Mouse (Mus musculus): Measurements from ENCODE around the gene Krtap1-4.
"Not testable (repeated sequence)": the region's sequence is repeated elsewhere in the genome, so short reads cannot be mapped to it uniquely, and the experiment has no call there.

The Krtap1-4 gene

DNA sequence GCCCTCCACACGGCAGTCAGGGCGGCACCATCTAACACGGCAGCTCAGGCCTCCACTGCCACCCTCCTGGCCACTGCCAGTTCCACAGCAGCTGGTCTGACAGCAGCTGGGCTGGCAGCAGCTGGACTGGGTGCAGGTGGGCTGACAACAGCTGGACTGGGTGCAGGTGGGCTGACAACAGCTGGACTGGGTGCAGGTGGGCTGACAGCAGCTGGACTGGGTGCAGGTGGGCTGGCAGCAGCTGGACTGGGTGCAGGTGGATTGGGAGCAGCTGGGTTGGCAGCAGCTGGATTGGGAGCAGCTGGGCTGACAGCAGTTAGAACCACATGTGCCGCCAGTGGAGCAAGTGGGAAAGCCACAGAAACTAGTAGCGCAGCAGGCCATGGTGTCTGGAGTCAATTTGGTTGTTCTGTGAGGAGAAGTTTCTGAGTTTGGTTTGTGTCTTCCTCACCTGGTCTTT is at the start of gene Krtap1-4:
Gene Krtap1-4, minus strand, starts transcription at position 410 of the 460 bp plus-strand sequence.
- no peak for DNase-seq (ENCODE audit: low read depth in 2 of 2, low spot score in 2 of 2)

DNA sequence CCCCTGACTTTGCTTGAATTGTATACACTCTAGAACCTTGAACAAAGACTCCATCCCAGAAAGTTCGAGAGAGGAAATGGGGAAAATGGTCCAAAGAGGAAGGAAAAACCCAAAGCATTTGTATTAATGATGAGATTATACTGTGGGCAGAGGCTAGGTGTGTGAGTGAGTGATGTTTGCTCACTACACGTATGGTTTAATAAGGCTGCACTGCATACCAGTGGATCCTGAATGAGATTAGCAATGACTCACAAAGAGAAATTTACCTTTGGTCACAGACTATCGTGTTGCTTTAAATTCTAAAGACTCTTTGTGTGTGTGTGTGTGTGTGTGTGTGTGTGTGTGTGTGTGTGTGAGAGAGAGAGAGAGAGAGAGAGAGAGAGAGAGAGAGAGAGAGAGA is 47.4 kb upstream of the Krtap1-4 start:
- DNase-seq (ENCODE audit: low read depth in 2 of 2, low spot score in 2 of 2) = no peak

DNA sequence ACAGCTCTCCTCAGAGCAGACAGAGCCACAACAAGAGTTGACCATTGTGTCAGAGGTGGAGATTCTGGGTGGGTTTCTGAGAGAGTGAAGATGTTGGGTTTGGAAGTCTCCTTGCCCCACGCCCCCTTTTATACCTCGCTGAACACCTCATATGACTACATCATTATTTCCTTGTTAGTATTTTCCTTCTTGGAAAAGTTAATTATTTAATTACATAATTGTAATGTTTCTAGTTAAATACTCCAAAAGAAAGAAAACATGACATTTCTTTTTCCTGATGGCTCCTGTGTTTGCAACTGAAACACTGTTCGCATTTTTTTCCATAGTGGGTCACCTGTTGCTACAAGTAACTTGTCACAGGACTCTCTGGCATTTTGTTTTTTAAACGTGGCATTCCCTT is 44.7 kb upstream of the Krtap1-4 start, which contains the start of gene Krtap4-1:
Gene Krtap4-1, minus strand, starts transcription at position 101 of the 400 bp plus-strand sequence.
- DNase-seq (ENCODE audit: low read depth in 2 of 2, low spot score in 2 of 2) = no peak

DNA sequence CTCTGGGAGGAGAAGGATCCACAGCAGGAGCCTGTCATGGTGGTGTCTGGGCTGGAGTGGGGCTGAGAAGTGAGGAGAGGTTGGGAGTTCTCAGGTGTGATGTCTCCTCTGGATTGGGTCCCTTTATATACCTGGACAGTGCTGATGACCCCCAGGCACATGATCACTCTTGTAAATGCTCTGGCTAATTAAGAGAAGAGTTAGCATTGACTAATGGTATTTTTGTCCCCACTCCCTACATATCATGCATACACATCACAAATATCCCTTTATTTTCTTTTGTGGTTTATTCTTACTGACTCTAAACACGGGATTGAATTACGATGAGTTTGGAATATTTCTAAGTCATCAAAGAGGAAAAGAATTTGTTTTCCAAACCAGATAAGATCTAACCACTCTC is 36.9 kb upstream of the Krtap1-4 start, which contains the start of gene Gm11562:
Gene Gm11562, minus strand, starts transcription at position 101 of the 400 bp plus-strand sequence.
- DNase-seq (ENCODE audit: low read depth in 2 of 2, low spot score in 2 of 2) = no peak

DNA sequence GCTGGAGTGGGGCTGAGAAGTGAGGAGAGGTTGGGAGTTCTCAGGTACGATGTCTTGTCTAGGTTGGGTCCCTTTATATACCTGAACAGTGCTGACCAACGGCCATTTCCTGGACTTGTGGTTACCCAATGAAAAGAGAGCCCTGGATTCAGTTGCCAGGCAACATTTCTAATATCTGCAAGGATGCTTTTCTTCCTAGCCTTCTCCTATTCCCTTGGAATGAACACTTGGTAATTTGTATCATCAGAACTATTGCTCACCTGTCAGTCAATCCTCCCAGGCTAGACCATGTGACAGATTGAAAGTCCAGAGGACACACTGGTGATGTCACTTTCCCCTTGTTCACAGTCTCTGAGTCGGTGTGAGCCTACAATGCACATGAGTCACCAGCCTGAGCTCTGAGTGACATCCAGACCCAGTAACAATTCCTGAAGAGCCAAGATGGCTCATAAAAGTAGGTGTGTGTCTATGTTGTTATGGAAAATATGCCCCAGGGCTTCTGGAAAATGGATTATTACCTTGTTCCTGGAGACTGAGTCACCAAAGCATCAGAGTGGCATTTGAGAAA is 31.4 kb upstream of the Krtap1-4 start, which contains the start of gene Krtap2-4:
Gene Krtap2-4, minus strand, starts transcription at position 51 of the 568 bp plus-strand sequence.
- no peak for DNase-seq (ENCODE audit: low read depth in 2 of 2, low spot score in 2 of 2)

DNA sequence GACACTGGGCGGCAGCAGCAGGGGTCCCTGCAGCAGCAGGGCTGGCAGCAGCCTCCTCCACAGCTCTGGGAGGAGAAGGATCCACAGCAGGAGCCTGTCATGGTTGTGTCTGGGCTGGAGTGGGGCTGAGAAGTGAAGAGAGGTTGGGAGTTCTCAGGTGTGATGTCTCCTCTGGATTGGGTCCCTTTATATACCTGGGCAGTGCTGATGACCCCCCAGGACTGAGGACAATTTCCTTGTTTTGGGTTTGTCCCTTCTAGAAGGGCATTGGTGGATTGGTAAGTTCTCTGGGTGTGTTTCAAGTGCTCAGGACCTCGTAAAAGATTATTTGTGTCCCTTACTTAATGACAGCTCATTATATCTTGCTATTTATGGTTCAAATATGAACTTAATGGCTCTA is 26.6 kb upstream of the Krtap1-4 start, which contains the start of gene Gm11937:
Gene Gm11937, minus strand, starts transcription at position 101 of the 400 bp plus-strand sequence.
- DNase-seq (ENCODE audit: low read depth in 2 of 2, low spot score in 2 of 2) = not testable (repeated sequence)

DNA sequence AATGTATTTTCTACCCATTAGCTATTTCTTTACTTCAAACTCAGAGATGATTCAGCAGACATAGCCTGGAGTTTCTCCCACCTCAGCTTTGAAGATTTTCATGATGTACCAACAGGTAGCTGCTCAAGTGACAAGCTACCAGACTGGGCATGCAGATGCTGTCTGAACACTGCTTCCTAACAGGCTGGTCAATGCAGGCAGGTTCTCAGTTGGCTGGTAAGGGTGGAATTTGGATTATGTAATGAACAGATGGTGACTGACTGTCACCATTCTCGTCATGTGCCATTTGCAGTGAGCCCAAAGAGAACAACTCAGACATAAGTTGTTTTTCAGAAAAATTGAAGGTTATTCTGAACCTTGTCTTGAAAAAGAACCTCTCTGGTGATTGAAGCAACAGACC is 25.7 kb upstream of the Krtap1-4 start:
- no peak for DNase-seq (ENCODE audit: low read depth in 2 of 2, low spot score in 2 of 2)

DNA sequence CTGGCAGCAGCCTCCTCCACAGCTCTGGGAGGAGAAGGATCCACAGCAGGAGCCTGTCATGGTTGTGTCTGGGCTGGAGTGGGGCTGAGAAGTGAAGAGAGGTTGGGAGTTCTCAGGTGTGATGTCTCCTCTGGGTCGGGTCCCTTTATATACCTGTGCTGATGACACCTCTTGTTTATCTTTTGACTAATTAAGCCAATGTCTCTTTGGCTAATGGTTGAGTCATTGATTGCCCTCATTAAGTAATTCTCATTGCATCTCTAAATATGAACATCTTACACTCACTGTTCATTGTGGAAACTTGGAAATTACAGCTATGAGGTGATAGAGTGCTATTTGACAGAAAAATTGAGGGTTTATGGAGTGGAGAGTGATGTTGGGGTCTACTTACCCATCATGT is 19.8 kb upstream of the Krtap1-4 start, which contains the start of gene Gm11938:
Gene Gm11938, minus strand, starts transcription at position 101 of the 400 bp plus-strand sequence.
- DNase-seq (ENCODE audit: low read depth in 2 of 2, low spot score in 2 of 2) = not testable (repeated sequence)

DNA sequence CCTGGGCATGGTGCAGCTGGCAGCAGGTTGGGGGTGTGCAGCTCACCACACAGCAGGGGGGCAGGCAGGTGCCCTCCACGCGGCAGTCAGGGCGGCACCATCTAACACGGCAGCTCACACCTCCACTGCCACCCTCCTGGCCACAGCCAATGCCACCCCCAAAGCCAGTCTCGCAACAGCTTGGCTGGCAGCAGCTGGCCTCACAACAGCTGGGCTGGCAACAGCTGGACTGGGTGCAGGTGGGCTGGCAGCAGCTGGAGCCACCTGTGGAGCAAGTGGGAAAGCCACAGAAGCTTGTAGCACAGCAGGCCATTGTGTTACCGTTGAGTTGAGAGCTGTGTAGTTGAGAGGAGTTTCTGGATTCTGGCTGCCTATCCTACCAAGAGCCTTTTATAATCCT is 14.3 kb upstream of the Krtap1-4 start, which contains the start of gene Krtap9-3:
Gene Krtap9-3, minus strand, starts transcription at position 364 of the 400 bp plus-strand sequence.
- DNase-seq (ENCODE audit: low read depth in 2 of 2, low spot score in 2 of 2) = not testable (repeated sequence)

DNA sequence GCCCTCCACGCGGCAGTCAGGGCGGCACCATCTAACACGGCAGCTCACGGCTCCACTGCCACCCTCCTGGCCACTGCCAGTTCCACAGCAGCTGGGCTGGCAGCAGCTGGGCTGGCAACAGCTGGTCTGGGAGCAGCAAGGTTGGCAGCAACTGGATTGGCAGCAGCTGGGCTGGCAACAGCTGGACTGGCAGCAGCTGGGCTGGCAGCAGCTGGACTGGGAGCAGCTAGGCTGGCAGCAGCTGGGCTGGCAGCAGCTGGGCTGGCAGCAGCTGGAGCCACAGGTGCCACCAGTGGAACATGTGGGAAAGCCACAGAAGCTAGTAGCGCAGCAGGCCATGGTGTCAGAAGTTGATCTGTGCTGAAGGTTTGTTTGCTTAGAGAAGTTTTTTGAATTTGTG is 7.5 kb upstream of the Krtap1-4 start, which contains the start of gene Krtap1-3:
Gene Krtap1-3, minus strand, starts transcription at position 359 of the 400 bp plus-strand sequence.
- DNase-seq (ENCODE audit: low read depth in 2 of 2, low spot score in 2 of 2) = no peak

DNA sequence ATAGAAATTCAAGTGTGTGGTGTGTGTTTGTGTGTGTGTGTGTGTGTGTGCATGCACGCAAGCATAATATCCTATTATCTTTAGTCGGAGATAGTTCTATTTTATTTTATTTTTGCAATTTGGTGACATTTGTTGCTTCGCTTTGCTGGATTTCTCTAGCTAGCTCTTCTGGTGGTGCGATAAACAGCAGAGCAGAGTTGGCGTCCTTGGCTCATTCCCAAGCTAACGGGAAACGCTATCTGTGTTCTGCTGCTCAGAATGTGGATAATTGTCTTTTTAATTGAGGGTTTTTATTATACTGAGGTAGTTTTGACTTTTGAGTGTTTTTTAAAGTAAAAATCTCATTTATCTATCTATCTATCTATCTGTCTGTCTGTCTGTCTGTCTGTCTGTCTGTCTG is 1.6 kb upstream of the Krtap1-4 start:
- no peak for DNase-seq (ENCODE audit: low read depth in 2 of 2, low spot score in 2 of 2)

DNA sequence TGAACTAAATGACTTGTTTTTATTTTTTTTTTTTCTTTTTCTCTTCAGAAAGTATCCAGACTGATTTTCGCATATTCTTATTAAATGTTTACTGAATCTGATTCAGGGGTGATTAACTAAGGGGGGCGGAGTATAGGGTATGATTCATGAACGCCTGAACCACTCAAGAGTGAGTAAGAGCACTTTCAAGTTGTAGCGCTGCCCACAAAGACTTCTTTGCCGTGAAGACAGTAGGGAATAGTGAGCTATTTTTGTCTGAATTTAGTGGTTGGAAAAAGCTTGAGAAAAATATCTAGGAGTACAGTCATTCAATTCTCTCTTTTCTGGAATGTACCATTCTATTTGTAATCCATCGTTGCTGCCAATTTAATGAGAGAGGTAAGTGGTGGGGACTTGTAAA is 1.9 kb downstream of the Krtap1-4 start:
- no peak for DNase-seq (ENCODE audit: low read depth in 2 of 2, low spot score in 2 of 2)

DNA sequence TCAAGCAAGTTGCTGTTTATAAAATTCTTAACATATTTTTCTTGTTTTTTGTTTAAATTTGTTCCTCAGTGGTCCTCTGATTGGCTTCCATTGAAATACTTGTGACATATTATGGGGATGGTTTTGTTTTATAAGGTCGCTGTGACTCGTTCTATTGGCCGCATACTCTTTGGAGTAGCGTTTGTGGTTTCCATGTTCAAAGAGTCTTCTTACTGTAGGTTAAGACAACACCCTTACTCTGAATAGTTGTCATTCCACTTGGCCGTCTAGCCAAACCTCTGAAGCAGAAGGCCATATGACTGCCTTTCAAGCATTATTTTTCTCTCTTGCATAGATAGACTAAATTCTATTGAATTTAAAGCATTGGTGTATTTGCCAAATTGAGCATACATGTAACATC is 2.4 kb downstream of the Krtap1-4 start:
- no peak for DNase-seq (ENCODE audit: low read depth in 2 of 2, low spot score in 2 of 2)

DNA sequence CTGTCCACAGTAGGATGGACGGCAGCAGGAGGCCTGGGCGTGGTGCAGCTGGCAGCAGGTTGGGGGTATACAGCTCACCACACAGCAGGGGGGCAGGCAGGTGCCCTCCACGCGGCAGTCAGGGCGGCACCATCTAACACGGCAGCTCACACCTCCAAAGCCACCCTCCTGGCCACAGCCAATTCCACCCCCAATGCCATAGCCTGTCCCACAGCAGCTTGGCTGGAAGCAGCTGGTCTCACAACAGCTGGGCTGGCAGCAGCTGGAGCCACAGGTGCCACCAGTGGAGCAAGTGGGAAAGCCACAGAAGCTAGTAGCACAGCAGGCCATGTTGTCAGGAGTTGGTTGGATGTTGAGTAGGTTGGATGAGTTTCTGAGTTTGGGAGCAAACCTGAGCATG is 2.8 kb downstream of the Krtap1-4 start, which contains the start of gene Krtap1-5:
Gene Krtap1-5, minus strand, starts transcription at position 381 of the 400 bp plus-strand sequence.
- DNase-seq (ENCODE audit: low read depth in 2 of 2, low spot score in 2 of 2) = no peak

DNA sequence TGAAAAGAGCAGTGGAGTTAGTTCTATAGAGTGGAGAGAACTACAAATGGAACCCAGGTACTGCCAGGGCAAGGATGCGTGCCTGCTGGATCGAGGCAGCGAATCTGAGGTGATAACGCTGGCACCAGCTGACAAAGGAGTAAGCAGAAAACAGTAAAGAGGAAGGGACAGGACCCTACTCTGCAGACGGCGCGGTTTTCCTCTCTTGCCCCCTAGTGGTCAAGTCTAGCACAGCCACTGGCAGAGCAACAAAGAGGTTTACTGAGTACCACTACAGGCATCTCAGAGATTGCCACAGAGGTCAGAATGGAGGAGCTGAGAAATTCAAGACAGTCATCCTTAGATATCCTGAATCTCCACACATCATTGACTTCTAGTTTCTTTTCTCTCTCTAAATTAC is 9.3 kb downstream of the Krtap1-4 start:
- peak; percentile 11 to 34 for DNase-seq (ENCODE audit: low read depth in 2 of 2, low spot score in 2 of 2)

DNA sequence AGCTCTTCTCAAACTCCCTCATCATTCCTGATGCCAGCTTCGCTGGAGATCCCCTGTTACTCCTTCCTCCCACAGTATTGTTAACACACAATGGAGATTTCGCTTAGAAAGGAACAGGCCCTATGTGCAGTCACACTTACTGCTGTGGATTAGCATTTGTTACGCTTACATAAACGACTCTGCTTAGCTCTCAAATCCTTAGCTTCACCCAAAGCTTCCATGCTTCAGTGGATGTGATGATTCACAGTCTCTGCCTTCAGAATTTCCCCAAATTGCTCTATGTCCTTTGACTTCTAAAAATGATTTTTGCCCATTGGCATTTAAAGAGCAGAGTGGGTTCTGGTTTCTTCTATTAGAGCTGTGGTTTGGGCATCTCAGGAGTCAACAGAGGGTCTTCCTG is 10.3 kb downstream of the Krtap1-4 start:
- DNase-seq (ENCODE audit: low read depth in 2 of 2, low spot score in 2 of 2) = no peak

DNA sequence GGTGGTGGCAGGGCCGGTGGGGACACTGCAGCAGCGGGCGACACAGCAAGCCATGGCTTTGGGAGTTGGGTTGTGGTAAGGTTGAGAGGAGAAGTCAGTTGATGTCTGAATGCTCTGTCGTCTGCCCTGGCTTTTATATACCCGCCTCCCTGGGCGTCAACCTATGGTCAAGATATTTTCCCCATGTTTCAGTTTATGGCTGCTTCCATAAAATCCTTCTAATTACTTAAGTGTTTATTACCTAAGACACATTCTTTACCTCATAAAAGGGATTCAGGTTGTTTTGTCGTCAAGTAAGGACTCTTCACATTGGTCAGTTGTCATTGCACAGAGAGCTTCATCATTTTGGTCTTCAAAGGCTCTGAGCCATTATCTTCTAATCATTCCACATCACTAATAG is 16.9 kb downstream of the Krtap1-4 start, which contains the start of gene Krtap3-1:
Gene Krtap3-1, minus strand, starts transcription at position 101 of the 400 bp plus-strand sequence.
- DNase-seq (ENCODE audit: low read depth in 2 of 2, low spot score in 2 of 2) = no peak

DNA sequence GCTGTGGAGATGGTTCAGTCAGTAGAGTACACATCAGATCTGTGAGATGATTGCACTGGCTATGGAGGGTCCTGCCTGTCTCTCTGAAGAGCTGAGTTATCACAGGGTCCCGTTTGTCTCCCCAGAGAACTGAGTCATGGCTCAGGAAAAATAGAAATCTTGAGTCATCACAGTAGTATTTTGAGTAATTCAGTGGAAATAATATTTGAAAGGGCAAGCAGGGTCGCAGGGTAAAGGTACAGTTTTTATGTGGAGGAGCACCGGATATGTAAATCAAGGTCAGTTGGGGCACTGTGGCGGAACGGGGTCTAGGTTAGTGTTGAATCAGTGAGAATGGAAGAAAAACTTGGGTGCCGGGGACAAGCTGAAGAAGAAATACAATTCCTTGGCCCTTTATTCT is 20.9 kb downstream of the Krtap1-4 start:
- no peak for DNase-seq (ENCODE audit: low read depth in 2 of 2, low spot score in 2 of 2)

DNA sequence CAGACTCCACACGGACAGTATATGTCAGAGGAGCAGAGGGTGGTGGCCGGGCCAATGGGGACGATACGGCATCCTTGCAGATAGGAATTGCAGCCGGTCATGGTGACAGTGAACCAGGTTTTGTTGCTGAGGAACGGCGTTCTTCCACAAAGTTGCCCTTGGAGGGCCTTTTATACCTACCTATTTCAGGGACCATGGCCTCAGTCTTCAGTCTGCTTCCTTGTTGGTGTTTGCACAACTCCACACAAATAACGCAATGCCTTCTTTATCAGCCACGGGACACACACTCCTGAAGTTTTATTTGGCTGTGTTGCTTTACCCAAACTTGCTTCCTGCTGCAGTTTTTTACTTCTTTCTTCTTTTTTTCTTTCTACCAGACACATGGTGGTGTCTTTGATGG is 24.1 kb downstream of the Krtap1-4 start, which contains the start of gene Gm11939:
Gene Gm11939, minus strand, starts transcription at position 101 of the 400 bp plus-strand sequence.
- DNase-seq (ENCODE audit: low read depth in 2 of 2, low spot score in 2 of 2) = no peak

DNA sequence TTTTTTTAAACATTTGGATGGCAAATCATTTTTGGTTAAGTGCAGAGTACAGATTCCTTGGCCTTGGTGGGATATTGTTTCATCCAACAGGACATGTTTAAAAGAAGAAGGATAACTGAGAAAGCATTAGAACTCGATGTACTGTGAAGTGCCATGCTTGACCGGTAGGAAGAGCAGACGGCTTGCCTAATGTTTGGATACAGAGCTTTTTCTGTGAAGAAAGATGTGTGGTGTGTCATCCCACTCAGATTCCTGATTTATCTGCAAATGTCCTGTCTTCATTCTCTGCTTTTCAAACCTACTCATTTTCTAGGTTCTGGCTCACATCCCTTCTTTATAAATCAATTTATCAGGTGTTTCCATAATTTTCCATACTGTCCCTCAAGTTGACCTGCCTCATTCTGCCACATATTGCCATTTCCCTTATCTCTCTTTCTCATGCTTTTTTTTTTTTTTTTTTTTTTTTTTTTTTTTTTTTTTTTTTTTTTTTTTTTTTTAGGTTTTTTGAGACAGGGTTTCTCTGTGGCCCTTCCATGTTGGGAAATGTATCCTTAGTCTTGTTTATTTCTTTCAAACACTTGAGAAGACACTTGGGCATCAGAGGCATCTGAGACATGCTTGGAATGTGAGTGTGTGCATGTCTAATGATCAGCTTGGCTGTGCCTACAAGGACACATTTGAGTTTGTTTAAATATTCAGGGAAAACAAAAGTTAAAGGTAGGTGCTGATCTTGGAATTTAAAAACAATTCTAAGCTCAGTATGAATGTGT is 25.3 kb downstream of the Krtap1-4 start:
- no peak for DNase-seq (ENCODE audit: low read depth in 2 of 2, low spot score in 2 of 2)

DNA sequence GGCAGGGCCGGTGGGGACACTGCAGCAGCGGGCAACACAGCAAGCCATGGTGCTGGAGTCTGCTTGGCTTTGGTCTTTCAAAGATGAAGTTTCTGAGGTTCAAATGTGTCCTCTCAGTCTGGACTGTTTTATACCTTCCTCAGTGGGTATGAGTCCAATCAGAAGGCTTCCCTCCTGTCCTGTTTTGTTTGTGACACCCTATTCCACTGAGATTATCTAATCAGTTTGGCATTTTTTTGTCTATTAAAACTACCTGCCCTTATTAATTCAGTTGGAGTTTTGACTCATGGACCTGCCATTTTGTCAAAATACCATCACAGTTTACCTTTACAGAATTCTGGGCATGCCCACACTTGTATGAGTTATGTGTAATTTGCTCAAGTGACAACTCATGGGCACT is 26.7 kb downstream of the Krtap1-4 start, which contains the start of gene Krtap3-2:
Gene Krtap3-2, minus strand, starts transcription at position 101 of the 400 bp plus-strand sequence.
- DNase-seq (ENCODE audit: low read depth in 2 of 2, low spot score in 2 of 2) = no peak

Measured in CD8-positive naive resting alpha-beta T cell, adult 2 months (primary cell).